Mouse (Mus musculus) E14TG2a.4 (cell line): ENCODE results near the gene Hdac4.

Experiments
- CTCF ChIP-seq: conservative IDR thresholded peaks from 2 replicates; pipeline ENCODE4 v1.5.1; 2014; ENCODE audit warnings: low read length
- POU5F1 ChIP-seq: IDR thresholded peaks from 2 replicates; pipeline ENCODE4 v1.6.1; 2014; ENCODE audit warnings: low read length, borderline replicate concordance

GRCm38 (mm10) chr1:92099964-92100363 is 95.5 kb downstream of the Hdac4 start:
- no peak for TF ChIP-seq CTCF
- TF ChIP-seq POU5F1, result no peak
